Mouse (Mus musculus) induced T-regulatory cell, adult 2 months (primary cell): ENCODE measurements around the gene Carmil3.

Source experiments
- DNase-seq: peaks from one replicate; pipeline ENCODE4 v3.0.0-alpha.2; 2012; ENCODE audit warnings: low read depth

The Carmil3 gene

DNA sequence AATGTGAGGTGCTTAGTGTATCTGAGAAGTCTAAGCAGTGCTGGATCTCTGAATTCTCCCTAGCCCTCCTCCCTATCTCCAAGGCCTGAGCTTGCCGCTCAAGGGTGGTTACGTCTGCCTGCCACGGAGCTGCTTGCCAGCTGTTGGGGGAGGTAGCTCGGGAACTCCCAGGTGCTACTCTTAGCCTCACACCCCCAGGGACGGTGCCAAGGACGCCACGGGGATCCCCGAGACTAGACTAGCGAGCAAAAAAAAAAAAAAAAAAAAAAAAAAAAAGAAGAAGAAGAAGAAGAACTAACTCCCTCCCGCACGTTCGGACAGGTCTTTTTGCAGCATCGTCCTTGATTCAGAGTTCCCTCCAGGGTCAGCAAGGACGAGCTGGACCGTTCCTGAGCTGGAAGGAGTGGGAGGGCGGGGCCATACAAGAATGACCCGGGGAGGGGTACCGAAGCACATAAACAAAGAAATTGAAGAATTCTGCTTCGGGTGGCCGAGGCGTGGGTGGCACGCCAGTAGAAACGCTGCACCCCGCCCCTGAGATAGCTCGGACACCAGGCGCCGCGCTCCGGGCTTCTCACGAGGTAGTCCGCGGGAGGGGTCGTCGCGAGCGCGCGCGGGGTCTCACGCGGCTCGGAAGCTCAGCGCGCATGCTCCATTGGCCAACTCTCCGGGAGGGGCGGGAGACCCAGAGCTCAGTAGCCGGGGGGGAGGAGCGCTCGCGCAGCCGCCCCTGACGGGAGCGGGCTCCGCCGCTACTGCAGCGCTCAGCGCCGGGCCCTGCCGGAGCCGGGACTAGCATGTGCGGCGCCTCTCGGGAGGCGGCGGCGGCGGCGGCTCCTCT is at the start of gene Carmil3:
Gene Carmil3 (plus strand): TSS at position 291 of the 841 bp plus-strand sequence.
- DNase-seq, result peak; percentile 69

DNA sequence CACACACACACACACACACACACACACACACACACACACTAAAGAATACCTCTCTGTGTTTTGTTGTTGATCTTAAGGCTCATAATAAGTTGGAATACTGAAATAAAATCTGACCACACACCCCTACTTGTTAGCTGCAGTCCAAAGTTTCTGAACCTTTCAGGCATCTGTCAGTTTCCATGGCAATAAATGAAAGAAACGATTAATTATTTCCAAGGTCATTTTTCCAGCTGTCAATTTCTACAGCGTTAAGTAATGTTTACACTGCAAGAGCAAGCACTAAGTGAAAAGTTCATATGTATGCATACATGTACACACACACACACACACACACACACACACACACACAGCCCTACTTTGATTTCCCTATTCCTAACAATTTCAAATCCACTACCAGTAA is 32.8 kb upstream of the Carmil3 start:
- no peak for DNase-seq

- peak; percentile 84 for DNase-seq
These were observed 32.2 kb upstream of the Carmil3 start for GRCm38 (mm10) chr14:55458273-55458672.

GRCm38 (mm10) chr14:55458761-55459160 is 31.7 kb upstream of the Carmil3 start:
- no peak for DNase-seq

DNA sequence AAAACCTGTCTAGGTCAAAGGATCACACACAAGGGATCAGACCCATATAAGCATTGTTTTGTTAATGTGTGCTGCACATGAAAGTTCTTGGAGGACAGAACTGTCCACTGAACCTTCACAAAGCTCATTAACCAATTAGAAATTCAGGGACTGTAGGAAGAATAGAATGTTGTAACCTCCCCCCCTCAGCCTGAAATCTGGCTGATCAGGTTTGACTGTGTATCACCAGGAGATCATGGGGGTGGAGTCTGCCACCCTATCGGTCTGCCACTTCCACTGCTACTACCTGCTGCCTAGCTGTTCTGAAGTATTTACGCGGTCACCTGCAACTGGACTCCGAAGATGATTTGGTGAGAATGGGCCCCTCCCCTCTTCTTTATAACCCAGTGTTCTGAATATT is 30.7 kb upstream of the Carmil3 start:
- DNase-seq, result no peak

- no peak for DNase-seq
These were observed 30.2 kb upstream of the Carmil3 start for GRCm38 (mm10) chr14:55460297-55460696.

DNA sequence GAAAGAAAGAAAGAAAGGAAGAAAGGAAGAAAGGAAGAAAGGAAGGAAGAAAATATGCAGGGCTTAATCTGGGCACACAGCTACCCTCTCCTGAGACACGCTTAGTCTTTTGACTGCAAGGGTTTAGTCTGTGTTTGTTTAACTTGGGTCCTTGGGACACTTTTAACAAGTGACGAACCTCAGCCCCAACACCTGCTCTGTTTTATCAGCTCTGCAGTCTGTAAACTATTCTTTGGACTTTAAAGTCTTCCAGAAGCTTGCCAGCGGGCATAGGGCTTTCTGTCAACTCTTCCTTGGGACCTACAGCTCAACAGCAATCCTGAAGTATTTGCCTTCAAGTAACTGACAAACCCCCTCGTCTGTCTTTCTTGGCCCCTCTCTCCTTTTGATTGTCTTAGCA is 28.7 kb upstream of the Carmil3 start:
- no peak for DNase-seq

GRCm38 (mm10) chr14:55466481-55466880 is 24.0 kb upstream of the Carmil3 start:
- DNase-seq, result no peak

DNA sequence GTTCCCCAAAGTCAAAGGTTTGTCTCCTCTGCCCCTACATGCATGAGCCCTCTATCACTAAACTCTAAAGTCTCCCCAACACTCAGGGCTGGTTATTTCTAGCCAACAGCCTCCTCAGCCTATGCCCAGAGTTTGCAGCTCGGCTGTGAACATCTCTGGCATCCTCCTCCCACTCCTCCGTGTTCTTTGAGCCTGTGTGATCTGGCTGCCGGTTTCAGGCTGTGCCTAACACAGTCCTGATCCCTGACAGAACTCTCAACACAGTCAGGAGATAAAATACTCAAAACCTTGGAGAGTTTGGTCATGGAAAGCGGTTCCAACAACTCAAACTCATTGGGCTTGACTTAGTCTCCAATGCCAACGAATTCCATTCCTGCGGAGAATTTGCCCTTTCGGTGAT is 23.3 kb upstream of the Carmil3 start:
- no peak for DNase-seq

GRCm38 (mm10) chr14:55468301-55468741 is 22.1 kb upstream of the Carmil3 start:
- no peak for DNase-seq

GRCm38 (mm10) chr14:55469041-55469440 is 21.4 kb upstream of the Carmil3 start:
- DNase-seq, result no peak

- no peak for DNase-seq
These were observed 20.6 kb upstream of the Carmil3 start for GRCm38 (mm10) chr14:55469821-55470220.

- DNase-seq, result no peak
These were observed 19.6 kb upstream of the Carmil3 start for GRCm38 (mm10) chr14:55470806-55471205.

GRCm38 (mm10) chr14:55475654-55476053 is 14.8 kb upstream of the Carmil3 start:
- no peak for DNase-seq

DNA sequence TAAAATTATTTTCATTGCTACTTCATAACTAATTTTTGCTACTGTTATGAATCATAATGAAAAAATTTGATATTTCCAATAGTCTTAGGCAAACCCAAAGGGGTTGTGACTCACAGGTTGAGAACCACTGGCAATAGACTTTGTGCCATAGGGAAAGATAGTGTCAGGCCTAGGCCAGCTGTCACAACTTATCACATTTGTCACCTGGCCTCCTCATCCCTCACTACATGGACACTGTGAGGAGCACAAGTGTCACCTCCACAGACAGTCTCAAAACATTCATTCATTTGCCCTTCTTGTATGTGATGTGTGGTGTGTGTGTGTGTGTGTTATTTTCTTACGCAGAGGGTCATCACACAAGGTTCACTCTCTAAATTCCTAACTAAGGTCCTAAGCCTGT is 13.0 kb upstream of the Carmil3 start:
- no peak for DNase-seq

DNA sequence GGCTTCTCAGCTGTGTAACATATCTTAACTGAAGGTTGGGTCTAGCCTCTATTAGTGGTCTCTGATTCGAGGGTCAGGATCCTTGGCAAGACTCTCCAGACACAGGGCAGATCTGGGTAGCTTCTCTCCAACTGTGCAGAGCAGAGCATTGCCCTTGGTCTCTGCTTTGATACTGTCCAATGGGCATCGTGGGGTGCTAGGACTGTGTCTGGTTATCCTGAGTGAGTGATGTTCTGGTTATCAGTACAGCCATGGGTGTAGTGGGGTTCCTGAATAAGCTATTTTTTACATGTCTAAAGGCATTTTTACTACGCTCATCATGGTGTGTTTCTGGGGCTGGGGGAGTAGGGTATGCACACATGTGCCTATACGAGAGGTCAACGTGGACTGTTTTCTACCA is 12.6 kb upstream of the Carmil3 start:
- no peak for DNase-seq

DNA sequence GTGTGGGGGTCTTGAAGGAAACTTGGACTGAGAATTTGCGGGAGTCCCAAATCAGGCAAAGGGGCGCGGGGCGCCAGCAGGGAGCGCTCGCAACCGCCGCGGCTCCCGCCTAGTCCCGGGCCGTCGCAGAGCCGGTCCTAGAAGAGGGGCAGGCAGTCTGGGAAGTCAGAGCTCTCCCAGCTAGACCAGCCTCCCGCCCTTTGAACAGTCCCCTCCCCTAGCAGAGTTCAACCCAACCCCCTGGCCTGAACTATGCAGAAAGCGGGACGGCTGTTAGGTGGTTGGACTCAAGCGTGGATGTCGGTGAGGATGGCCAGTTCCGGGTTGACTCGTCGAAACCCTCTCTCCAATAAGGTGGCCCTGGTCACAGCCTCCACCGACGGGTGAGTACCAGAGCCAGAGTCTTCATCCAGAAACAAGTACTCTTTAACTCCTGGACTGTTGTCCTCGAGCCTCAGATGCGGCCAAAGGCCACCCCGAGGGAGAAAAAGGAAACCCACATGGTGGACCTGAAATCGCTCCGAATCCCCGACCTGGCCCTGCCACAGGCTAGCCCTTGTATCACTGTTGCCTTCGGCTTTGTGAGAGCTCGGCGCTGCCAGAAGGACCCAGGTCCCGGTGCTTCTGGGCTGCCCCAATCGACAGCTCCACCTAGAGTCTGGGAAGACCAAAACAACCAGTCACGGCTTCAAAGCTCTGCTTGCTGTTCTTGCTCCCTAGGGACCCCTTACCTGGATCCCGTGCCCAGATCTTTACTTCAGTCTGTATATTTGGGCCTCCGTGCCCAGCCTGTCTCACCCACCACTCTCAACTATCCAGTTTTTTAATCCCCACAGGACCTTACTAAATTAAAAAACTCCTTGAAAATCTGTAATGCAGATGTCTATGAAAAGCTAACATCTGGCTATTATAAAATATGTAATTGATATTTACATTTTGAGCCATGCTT is 11.5 kb upstream of the Carmil3 start, which contains the start of gene Dhrs4:
Gene Dhrs4 (plus strand): TSS at position 108 of the 949 bp plus-strand sequence.
- peak; percentile 89 for DNase-seq

- DNase-seq, result no peak
These were observed 10.8 kb upstream of the Carmil3 start for GRCm38 (mm10) chr14:55479629-55480028.

GRCm38 (mm10) chr14:55484430-55485085 is 5.9 kb upstream of the Carmil3 start:
- no peak for DNase-seq

DNA sequence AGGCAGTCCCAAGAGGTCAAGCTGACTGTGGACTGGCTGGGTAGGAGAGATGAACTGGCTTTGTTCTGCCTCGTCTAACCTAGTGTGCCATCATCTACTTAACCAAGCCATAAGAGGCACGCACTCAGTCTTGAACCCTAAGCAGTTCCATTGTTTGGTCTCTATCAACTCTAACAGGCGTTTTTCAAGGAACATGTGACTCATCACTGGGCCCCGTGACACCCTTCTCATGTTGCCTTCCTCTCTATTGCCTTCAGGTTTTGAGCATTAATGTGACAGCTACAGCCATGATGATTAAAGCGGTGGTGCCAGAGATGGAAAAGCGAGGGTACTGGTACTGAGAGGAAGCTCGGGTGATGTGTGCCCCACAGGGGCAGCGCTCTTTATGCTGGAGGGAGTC is 3.6 kb upstream of the Carmil3 start:
- DNase-seq, result no peak

- DNase-seq, result peak; percentile 68
These were observed 911 bp downstream of the Carmil3 start for GRCm38 (mm10) chr14:55491291-55491833.

DNA sequence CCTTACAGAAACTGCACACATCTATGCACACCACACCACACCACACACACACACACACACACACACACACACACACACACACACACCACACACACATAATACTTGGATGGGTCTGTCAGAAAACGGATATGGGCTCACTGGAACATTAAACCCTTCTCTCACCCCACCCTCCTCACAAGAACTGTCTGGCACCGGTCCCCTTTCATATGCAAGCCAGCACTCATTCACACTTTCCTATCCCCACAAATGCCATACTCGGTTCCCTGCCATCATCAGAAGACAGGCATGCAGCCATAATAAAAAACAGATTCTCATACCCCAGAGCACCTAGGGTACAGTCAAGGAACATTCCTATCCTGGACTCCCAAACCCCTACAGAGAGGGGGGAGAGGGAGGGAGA is 1.7 kb downstream of the Carmil3 start:
- DNase-seq, result no peak
